Mouse (Mus musculus) thymus, adult 2 months (tissue): ENCODE measurements around the gene P2rx7.

Source experiments
- CTCF ChIP-seq: fragments of 200-500 bp; IDR thresholded peaks from 2 replicates; pipeline ENCODE4 v1.5.1; 2012; ENCODE audit warnings: mild to moderate bottlenecking, control low read depth, low read length, moderate library complexity, borderline replicate concordance; ENCODE audit not compliant: control insufficient read depth, poor library complexity, insufficient read depth; ENCODE audit errors: extremely low read depth
- POLR2A ChIP-seq: fragments of 200-500 bp; IDR thresholded peaks from 2 replicates; pipeline ENCODE4 v1.6.1; 2012; ENCODE audit warnings: mild to moderate bottlenecking, low read length, control low read depth, moderate library complexity; ENCODE audit not compliant: control insufficient read depth, poor library complexity, insufficient read depth; ENCODE audit errors: extremely low read depth

- TF ChIP-seq CTCF (no peak), POLR2A (no peak)
Measured at GRCm38 (mm10) chr5:122639517-122639916, 4.2 kb upstream of the P2rx7 start.
